Mouse (Mus musculus): ENCODE results near the gene Lrtm1.

Lrtm1 gene

DNA sequence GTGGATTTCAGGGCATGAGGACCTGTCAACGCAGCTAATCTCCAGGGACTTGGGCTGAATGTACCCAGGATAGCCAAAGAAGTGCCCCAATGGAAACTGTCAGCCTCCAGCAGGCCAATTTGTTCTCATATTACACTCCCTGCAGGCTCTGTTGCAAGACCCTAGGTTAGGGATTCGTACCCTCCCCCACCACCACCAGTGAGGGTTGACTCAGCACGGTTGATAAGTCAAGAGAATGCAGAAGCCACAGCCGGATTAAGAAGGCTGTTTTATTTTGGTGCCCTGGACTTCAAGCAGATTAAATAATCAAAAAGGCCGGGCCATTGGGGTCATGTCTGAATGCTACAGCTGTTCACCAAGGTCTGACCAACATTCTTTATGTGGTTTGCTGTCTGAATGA is at the start of gene Lrtm1:
Gene Lrtm1, plus strand, starts transcription at position 326 of the 400 bp plus-strand sequence.
- no peak for DNase-seq (ENCODE audit: low spot score in 2 of 2)

GRCm38 (mm10) chr14:28969247-28969646 is 48.8 kb upstream of the Lrtm1 start:
- DNase-seq (ENCODE audit: low spot score in 2 of 2), result no peak

DNA sequence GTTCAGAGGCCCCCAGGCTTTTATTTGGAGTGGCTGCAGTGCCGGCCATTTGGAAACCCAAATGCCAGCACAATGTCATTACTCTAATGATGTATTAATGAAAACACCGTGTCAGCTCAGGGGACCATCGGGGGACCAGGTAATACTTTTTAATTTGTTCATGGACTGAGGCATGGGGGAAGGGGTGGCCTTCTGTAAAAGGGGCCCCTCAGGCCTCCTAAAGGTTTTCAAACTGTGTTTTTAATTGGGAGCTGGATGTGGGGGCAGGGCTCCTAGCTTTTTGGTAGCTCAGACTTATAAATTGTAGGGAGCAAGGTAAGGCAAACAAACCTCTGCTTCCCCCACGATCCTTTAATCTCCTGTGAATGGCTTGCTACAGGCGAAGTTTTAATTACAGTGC is 45.4 kb upstream of the Lrtm1 start:
- no peak for DNase-seq (ENCODE audit: low spot score in 2 of 2)

- DNase-seq (ENCODE audit: low spot score in 2 of 2), result no peak
Measured at GRCm38 (mm10) chr14:28979230-28979629, 38.8 kb upstream of the Lrtm1 start.

- no peak for DNase-seq (ENCODE audit: low spot score in 2 of 2)
Measured at GRCm38 (mm10) chr14:28980482-28980881, 37.5 kb upstream of the Lrtm1 start.

- DNase-seq (ENCODE audit: low spot score in 2 of 2), result no peak
Measured at GRCm38 (mm10) chr14:28984276-28984675, 33.7 kb upstream of the Lrtm1 start.

DNA sequence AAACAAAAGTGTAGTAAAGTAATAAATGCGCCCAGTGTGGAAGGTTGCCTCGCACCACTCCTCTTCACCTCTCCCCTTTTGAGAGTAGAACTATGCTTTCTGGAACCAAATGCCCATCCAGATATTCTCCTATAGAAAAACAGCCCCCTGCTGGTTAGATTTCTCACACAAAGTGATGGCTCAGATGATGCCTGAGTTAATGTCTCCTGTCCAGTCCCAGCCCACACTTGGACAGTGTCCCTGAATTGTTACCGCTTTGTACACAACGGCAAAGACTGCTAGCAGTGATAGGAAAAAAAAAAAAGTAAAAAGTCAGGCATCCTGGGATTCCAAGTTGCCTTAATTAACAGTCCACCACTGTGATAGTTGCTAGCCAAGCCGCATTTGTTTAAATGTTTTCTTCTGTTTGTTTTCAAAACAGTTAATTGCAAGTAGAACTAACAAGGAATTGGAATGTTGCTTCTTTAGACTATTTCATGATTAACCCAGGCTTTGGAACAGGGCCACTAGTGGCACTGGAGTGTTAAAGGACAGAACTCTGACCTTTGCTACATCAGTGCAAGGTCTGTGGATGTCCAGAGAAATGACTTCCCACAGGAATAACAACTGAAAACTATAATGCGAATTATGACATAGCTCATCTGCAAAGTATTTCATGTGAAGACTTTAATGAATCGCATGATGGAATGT is 29.7 kb upstream of the Lrtm1 start:
- DNase-seq (ENCODE audit: low spot score in 2 of 2), result no peak

GRCm38 (mm10) chr14:28996569-28996968 is 21.4 kb upstream of the Lrtm1 start:
- no peak for DNase-seq (ENCODE audit: low spot score in 2 of 2)

DNA sequence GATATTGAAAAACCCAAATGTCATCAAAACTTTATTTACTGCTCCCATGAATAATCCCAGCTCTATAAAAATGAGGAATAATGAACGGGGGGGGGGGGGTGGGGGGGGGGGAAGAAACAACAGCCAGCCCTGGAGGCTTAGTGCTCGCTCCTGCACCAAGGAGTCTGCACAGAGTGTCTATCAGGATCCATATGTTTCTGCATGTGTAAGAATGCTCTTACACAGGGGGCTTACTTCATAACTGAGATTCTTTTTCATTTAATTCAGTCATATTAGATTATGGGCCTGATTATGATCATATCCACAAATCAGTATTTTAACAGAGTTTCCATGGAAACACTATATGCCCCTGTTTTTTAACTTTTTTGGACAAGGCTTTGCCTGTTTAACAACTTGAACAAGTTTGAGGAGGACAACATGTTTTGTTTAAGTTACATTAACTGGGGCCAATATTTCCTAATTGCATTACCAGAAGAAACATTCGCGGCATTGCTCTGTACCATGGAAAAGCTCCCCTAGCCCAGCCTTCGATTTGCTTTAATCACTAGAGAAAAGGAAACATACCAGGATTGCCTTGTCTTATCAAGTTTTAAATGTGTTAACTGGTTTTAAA is 12.7 kb upstream of the Lrtm1 start:
- DNase-seq (ENCODE audit: low spot score in 2 of 2), result no peak

- DNase-seq (ENCODE audit: low spot score in 2 of 2), result no peak
Measured at GRCm38 (mm10) chr14:29009644-29010043, 8.4 kb upstream of the Lrtm1 start.

GRCm38 (mm10) chr14:29013161-29013560 is 4.8 kb upstream of the Lrtm1 start:
- no peak for DNase-seq (ENCODE audit: low spot score in 2 of 2)

DNA sequence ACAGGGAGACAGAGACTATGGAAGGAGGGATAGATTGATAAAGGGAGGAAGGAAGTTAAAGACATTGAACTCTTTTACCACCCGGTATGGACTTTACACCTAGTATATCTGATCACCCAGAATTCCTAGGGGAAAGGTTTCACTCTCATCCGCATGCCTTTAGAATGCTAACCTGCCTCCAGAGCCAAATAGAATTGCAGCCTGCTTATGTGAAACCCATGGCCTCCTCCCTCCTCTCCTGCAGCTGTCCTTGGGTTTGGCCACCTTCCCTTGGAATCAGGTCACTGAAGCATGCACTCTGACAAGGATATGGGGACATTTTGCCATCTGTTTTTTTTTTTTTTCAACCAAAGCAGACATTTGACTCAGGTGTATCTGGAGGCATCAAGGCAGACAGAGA is 3.3 kb upstream of the Lrtm1 start:
- DNase-seq (ENCODE audit: low spot score in 2 of 2), result peak in 1 of 2 experiments; percentile 27

GRCm38 (mm10) chr14:29015896-29016295 is 2.1 kb upstream of the Lrtm1 start:
- DNase-seq (ENCODE audit: low spot score in 2 of 2), result peak in 1 of 2 experiments; percentile 54

DNA sequence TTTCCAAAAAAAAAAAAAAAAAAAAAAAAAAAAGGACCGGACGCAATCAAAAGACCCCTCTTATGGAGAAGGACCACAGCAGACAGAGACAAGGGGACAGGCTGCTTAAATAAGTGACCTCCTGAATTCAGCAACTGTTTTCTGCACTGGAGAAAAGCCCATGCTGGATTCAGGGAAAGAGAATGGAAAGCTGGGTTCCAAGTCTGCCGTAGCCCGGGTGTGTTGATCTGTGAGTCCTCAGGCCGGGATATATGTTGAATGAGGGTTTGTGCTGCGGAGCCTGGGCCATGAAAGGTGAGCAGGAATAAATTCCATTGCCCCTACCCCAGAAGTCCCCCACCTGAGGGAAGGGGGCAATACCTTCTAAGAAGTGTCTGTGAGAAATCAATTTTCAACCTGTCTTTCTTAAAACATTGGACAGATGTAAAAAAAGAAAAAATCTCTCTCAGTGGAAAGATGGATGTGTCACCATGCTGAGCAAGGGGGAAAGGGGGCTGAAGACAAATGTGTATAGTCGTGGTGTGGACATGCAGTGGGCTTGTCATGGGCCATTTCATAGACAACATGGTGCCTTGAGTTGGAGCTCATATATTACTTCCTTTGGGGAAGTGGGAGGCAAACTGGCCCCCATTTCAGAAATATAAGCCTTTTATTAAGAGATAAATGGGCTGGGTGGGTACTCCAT is 450 bp downstream of the Lrtm1 start:
- DNase-seq (ENCODE audit: low spot score in 2 of 2), result no peak

GRCm38 (mm10) chr14:29021295-29021694 is 3.3 kb downstream of the Lrtm1 start:
- no peak for DNase-seq (ENCODE audit: low spot score in 2 of 2)

DNA sequence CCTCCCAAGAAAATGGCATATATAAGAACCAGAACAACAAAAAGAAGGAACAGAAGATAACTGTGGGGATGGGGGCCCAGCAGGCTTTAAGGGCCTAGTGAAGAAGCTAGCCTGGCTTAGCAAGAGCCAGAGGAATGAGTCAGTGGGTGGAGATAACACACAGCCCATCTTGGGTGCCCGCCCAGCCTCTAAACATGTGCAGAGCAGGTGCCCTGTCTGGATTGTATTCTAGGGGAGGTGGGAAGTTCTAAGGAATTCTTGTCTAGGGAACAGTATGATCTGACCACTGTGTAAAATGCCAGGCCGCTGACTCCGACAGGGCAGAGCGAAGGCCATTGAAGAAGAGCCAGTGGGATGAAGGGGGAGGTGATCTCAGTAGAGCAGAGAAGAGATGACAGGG is 5.2 kb downstream of the Lrtm1 start:
- DNase-seq (ENCODE audit: low spot score in 2 of 2), result no peak

DNA sequence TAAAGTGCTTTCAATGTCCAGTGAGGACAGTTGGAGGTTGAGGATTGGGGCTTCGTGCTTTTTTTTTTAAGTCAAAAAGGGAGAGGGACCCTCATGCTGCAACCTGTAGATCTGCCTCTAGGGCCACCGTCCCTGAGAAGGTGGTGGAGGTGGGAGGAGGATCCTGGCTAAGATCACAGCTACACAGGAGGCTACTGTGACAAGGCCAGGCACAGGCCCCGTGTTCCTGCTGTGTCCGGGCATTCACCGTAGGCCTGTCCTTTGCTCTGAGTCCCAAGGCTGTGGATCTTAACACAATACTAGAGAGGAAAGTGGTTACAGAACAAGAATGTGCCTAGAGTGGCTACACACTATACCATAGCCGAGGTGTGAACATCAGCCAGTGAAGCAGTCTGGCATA is 7.3 kb downstream of the Lrtm1 start:
- no peak for DNase-seq (ENCODE audit: low spot score in 2 of 2)

- DNase-seq (ENCODE audit: low spot score in 2 of 2), result no peak
Measured at GRCm38 (mm10) chr14:29027276-29027675, 9.3 kb downstream of the Lrtm1 start.

DNA sequence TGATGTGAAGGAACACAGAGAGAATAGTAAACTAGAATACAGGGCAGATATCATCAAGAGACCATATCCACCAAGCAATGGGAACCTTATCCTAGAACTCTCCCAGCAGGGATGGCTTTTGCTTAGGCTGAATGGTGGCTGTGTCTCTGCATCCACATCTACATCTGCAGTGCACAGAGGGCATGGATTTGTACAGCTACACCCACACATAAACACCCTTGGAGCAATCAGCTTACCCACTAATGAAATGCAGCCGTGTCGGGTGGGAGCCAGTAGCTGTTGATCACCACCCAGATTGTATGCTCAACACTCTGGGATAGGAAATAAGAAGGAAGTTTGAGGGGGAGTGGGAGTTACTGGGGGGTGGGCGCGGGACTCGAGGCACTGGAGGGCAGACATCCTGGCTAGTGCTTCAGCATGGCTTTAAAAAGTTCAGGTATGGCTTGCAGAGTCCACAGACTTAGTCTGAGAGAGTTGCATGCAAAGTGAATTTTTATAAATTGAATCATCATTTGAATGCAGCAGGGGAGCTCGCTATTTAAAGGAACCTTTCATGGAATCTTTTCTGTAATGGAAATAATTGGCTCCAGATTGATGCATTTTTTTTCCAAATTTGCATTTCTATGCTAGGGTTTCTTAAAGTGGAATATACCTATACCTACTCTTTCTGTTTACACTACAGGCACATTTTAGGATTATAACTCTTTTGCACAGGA is 10.5 kb downstream of the Lrtm1 start:
- DNase-seq (ENCODE audit: low spot score in 2 of 2), result no peak

DNA sequence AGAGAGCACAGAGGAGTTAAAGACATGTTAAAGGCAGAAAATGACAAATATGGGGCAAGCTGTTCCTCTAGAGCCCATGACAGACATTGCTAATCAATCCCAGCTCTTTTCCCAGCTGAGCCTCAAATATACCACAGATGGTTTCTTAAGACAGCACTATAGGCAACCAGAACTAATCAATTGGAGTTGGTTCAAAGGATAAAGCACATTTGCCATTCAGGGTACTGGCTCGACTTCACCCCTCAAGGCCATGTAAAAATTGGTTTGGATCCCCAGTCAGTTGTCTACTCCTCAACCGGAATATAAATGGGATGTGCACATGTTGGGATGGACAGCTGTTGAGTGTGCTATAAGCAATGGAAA is 11.1 kb downstream of the Lrtm1 start:
- no peak for DNase-seq (ENCODE audit: low spot score in 2 of 2)

DNA sequence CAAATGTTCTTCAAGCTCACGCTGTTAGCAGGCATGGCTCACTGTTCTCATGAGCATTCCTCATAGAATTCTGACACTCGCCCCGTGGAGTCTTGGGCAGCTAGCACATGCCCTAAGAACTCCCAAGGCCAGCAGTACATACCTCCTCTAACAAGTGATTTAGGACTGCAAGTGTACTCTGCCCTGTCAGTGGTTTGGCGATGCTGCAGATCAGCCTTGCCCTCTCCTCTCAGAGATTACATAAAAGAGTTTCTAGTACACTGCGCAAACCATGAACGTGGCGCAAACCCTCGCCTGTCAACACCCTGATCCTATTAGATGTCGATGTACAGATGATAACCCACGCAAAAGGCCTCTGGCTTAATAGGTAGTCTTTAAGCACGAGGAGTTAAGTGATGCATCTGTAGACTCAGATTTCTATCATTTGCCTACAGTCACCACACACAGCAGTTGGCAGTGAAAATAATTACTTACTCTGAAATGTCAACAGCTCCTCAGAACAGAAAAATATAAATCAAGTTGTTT is 11.9 kb downstream of the Lrtm1 start:
- no peak for DNase-seq (ENCODE audit: low spot score in 2 of 2)

GRCm38 (mm10) chr14:29030519-29030918 is 12.5 kb downstream of the Lrtm1 start:
- no peak for DNase-seq (ENCODE audit: low spot score in 2 of 2)

All from cerebellum, postnatal 4 days (tissue).